Mouse (Mus musculus): ENCODE measurements at regions not wholly inside any gene's neighbourhood (a gene's known extent, or its start where the extent isn't known, plus 50 kb on each side); places are given as distances from the start of the nearest gene placed in this dataset.
"Not testable (repeated sequence)": the region's sequence is repeated elsewhere in the genome, so short reads cannot be mapped to it uniquely, and the experiment has no call there.

- no peak for DNase-seq
Observed at GRCm38 (mm10) chr14:108828668-108829067, 85.3 kb downstream of the Slitrk1 start.

- DNase-seq: no peak
Observed at GRCm38 (mm10) chr14:108821539-108821938, 92.4 kb downstream of the Slitrk1 start.

DNA sequence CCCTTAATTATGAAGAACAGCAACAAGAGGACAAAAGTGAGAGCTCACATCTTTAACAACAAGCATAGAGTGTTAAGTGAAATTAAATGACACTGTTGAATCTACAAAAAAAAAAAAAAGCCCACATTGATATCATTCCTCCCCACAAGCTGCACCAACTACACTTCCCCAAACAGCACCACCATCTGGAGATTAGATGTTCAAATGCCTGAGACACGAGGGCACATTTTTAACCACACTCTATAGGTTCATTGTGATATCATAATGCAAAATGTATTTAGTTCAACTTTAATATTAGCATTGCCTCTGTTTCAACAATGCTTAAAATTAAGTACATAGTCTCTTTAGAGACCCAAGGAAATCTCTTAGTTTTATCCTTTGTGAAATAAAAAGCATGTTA lies 94.6 kb downstream of the Slitrk1 start:
- DNase-seq: no peak

DNA sequence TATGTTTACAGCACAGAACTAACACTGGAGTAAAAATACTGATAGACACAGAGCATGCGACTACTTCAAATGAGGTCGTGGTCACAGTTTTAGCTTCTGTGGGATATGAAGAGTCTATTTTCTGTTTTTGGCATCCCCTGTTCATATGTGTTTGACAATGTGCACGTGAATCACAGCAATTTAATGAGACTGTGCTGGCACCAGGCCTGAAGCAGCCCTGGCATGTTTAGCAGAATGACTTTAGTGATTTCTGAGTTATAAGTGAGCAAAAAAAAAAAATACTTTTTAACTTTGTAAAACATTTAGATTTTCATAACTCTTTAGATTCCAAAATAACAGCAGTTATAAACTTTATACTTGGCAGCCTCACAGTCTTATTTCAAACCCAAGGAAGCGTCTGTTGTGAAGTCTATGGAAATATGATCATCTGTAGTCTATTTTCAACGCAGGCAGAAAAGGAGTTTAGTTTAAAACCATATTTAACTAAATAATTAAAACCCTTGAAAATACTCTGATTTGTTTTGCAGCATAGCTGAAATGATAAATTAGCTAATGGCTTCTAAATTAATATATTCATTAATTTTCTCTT lies 108.5 kb downstream of the Slitrk1 start:
- no peak for DNase-seq

- no peak for DNase-seq
Observed at GRCm38 (mm10) chr14:108798884-108799283, 115.1 kb downstream of the Slitrk1 start.

GRCm38 (mm10) chr14:108792445-108792844 lies 121.5 kb downstream of the Slitrk1 start:
- DNase-seq: no peak

DNA sequence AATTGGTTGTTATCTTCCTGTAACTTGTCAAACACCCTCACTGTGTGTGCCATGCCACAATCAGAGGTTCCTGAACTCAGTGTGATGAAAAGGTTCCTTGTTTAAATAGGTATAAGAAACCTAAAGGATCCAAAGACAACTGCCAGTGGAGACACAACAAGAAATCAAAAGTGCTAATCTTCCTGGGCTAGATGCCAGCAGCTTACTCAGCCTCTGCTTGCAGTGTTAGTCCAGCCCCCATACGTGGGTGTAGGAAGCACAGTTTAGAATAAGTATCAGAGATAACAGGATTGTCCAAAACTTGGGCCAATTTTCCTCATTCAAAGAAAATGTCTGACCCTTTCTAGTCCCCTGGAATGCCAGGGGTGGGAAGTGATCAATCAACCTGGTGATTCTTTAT lies 122.7 kb downstream of the Slitrk1 start:
- DNase-seq: peak in 1 of 2 experiments; percentile 5

DNA sequence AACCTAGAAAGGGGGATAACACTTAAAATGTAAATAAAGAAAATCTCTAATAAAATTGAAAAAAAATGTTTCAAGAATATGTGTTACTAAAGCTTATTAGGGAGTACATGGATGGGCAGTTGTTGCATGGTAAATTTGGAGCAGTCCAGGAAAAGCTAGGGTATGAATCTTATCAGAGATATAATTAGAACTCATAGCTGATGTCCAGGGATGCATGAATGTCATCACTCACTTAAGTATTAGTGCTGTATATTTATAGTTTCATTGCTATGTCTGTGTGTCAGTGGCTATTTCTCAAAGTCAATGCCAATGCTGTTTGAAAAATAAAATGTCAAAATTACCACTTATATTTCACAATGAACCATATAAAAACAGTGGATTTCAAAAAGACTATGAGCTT lies 165.2 kb downstream of the Slitrk1 start:
- no peak for DNase-seq

DNA sequence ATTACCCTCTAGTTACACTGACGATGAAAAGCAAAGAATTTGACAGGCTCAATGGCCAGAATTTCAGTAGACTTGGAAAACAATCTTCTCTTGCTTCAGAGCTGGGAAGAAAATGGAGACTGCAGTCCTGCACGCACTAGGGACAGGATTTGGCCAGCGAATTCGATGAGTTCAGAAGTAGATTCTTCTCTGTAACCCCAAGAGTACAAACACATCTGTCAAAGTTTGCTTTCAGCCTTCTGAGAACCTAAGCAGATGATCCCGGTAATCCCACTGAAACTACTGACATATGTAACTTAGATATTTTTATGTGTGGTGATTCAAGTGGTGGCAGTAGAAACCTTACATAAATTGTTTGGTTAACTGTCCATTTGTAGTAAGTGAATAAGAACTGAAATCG lies 202.1 kb downstream of the Slitrk1 start:
- no peak for DNase-seq

GRCm38 (mm10) chr14:108709101-108709631 lies 204.8 kb downstream of the Slitrk1 start:
- DNase-seq: no peak

DNA sequence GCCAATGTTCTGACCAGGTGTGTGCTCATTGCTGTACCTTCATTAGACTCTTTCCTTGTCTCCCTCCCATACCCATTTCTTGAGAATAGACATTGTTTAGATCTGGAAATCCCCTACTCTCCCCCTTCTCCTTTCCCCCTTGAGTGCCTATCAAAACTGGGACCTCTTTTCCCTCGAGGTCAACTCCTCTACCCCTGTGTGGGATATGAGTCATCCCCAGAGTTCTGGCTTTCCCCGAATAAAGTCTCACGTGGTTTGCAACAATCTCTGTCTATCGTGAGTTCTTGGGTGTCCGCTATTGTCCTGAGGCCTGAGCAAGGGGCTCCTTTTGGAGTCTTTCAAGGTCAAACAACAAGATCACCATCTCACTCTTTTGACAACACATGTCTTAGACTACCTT lies 209.3 kb downstream of the Slitrk1 start:
- DNase-seq: not testable (repeated sequence)

- no peak for DNase-seq
Observed at GRCm38 (mm10) chr14:108664864-108665263, 249.1 kb downstream of the Slitrk1 start.

GRCm38 (mm10) chr14:108638291-108638690 lies 275.7 kb downstream of the Slitrk1 start:
- no peak for DNase-seq

GRCm38 (mm10) chr14:108635266-108635665 lies 278.7 kb downstream of the Slitrk1 start:
- no peak for DNase-seq

DNA sequence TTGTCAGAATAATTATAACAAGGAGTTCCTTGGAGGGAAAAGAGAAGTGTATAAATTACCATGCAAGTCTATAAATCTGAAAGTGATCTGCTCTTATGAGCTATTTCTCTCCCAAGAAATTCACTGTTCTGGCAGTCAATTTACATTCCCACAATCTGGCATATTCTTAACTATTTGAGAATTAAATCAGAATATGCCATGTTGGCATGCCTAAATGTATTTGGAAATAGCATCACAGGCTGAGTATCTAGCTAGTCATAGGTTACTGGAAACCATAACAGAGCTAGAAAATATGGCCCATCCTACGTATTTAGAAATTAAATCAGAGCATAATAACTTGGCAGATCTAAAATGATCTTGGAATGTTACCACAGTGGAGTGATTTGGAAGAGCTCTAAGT lies 303.9 kb downstream of the Slitrk1 start:
- DNase-seq: no peak

Measured in adrenal gland, postnatal 36 days (tissue).